Mouse (Mus musculus) kidney, adult 11 months (tissue): ENCODE data around the gene Fam221b.
A peak's percentile ranks its signal among the peaks of the same experiment; 100 is the strongest.

Source experiments
- DNase-seq: peaks from one replicate; pipeline ENCODE4 v3.0.0; 2022

Gene Fam221b

GRCm38 (mm10) chr4:43668782-43669427 is at the start of gene Fam221b, which contains the start of gene Tmem8b:
Gene Fam221b, minus strand, starts transcription at chr4:43669145.
Gene Tmem8b, plus strand, starts transcription at chr4:43668971.
- DNase-seq: peak; percentile 90

DNA sequence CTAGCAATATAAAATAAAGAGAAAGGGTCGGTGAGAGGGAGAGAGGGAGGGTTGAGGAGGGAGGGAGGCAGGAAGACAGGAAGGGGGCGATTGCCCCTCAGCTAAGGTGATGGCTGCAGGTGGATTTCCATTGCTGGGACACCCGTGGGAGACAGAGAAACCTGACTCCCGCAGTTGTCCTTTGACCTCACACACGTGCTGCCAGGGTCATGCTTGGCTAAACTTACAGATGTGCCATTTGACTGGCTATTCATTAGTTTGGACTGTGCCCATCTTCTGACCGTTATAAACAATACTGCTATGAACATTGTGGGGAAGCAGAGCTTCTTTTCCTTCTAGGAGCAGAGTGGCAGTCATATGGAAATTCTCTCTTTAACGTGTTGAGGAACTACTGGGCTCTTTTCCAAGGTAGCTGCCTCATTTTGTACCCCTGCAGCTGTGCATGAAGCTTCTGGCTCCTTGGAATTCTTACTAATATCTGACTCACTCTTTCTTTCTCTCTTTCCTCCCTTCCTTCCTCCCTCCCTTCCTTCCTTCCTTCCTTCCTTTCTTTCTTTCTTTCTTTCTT is 44.8 kb upstream of the Fam221b start:
- peak; percentile 60 for DNase-seq

GRCm38 (mm10) chr4:43711821-43712220 is 42.9 kb upstream of the Fam221b start:
- peak; percentile 58 for DNase-seq

GRCm38 (mm10) chr4:43709869-43710268 is 40.9 kb upstream of the Fam221b start, which contains the start of gene Olfr71:
Gene Olfr71, minus strand, starts transcription at chr4:43710255.
- DNase-seq: no peak

DNA sequence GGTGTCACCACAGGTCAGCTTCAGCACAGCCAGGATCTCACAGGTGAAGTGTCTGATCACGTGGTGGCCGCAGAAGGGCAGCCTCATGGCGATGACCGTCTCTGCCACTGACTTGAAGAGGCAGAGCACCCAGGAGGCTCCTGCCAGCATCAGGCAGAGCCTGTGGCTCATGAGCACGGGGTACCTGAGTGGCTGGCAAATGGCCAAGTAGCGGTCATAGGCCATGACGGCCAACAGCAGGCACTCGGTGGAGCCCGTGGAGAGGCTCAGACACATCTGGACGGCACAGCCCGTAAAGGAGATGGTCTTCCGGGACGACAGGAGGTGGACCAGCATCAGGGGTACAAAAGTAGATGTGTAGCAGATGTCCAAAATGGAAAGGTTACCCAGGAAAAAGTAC is 37.0 kb upstream of the Fam221b start:
- DNase-seq: no peak

DNA sequence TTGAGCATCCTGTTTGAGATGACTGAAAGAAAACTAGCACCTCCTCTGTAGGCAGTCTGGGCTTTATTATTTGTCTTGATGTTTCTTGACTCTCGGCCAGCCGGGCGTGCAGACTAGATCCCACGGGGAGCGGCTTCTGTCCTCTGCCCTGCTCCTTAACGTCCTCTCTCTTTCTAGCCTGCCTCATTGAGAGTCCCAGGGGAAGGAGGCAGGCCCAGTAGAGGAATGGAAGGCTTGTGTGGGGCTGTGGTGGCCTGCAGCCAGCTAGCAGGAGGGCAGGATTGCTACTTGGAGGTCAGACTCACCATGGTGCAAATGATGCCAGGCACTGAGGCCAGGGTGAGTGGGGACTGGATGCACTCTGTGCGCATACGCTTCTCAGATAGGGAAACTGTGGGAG is 34.9 kb upstream of the Fam221b start:
- peak; percentile 31 for DNase-seq

DNA sequence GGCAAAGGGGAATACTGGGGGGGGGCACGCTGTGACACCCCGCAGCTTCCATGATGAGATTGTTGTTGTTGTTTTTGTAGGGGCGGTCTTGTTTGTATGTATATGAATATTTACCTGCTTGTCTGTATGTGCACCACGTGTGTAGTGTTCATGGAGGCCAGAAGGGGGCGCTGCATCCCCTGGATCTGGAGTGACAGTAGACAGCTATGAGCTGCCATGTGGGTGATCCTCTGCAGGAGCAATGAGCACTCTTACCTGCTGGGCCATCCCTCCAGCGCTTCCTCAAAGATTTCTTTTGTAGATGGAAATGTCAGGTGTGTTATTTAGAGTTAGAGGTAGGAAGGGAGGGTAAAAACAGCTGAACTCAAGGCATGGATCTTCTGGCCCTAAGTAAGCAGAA is 34.5 kb upstream of the Fam221b start:
- no peak for DNase-seq

GRCm38 (mm10) chr4:43700707-43701106 is 31.8 kb upstream of the Fam221b start, which contains the start of gene Olfr70:
Gene Olfr70, minus strand, starts transcription at chr4:43700807.
- DNase-seq: no peak

GRCm38 (mm10) chr4:43696561-43696960 is 27.6 kb upstream of the Fam221b start:
- no peak for DNase-seq

DNA sequence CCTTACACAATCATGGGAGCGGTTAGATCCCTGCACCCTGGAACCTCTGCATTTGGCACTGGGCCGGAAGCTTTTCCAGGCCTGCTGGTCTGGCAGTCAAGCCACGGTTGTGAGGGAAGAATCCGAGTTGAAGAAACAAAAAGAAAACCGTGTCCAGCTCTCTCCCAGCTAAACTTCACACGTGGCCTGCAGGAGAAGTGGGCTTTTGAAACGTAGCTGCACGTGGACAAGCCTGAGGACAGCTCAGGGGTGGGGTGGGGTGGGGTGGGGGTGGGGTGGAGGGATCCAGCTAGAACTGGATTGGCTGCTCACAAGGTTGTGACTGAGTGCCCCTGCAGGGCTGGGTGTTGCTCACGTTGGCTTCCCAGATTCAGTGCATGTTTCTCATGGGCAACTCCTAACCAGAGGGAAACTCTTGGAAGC is 26.3 kb upstream of the Fam221b start:
- peak; percentile 61 for DNase-seq

GRCm38 (mm10) chr4:43694439-43695248 is 25.7 kb upstream of the Fam221b start:
- DNase-seq: no peak

DNA sequence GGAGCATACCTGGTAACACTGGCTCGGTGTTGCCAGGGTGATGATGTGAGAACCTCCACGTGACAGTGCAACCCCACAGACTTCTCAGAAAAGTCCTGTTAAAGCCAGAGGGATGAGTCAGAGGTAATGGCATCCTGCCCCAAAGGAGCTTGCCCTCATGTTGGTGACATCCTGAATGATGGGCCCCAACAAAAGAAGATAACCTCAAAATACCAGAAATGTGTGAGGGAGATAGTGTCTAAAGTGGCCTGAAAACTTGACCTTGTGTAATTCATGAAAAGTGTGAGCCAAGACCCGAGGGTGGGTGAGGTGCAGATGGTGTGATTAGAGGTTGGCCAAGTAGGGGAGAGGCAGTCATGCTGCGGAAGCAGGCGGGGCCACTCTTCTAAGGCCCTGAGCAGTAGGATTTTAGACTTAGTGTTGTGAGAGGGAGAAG is 24.9 kb upstream of the Fam221b start:
- DNase-seq: no peak

- no peak for DNase-seq
Observed at GRCm38 (mm10) chr4:43691026-43691425, 22.1 kb upstream of the Fam221b start.

- DNase-seq: no peak
Observed at GRCm38 (mm10) chr4:43690021-43690420, 21.1 kb upstream of the Fam221b start.

DNA sequence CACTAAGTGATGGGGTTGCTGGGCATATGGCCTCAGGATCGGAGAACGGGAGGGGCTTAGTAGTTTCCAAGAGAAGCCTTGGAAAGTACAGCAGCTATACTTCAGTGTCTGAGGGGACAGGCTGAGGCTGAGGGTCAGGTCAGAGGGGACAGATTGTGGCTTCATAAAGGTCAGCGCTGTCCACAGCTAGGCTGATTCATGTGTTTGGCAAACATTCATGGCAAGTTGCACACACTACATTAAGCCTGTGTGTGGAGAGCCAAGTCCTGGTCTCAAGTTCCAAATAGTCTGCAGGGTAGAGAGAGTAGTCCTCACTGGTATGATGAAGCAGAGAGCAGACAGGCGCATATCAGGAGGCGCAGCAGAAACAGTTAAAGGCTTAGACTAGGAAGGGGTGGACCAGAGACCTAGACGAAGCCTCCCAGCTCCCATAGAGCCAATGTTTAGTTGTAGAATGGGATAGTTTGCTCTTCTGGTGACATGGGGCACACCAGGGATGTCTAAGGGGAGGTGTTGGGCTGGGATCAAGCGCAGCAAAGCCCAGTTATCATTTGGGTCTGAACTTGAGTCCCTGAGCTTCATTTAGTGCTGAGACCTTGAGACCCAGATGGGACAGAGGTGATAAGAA is 10.6 kb upstream of the Fam221b start:
- peak; percentile 47 for DNase-seq

DNA sequence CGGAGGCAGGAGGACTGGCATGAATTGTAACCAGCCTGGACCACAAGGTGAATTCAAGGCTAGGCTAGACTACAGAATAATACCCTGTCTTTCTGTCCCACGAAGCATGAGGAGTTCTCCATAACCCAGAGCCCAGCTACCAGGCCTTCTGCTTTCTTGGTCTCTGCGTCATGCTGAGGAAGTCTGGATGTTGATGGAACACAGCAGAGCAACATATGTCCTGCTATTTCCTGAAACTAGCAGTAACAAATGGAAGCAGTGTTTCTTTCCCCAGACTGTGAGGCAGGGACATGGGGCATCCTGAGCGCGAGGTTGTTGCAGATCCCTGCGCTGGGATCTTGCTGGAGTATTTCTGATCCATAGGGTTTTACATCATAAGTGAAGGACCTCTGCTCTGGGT is 9.6 kb upstream of the Fam221b start:
- DNase-seq: no peak

DNA sequence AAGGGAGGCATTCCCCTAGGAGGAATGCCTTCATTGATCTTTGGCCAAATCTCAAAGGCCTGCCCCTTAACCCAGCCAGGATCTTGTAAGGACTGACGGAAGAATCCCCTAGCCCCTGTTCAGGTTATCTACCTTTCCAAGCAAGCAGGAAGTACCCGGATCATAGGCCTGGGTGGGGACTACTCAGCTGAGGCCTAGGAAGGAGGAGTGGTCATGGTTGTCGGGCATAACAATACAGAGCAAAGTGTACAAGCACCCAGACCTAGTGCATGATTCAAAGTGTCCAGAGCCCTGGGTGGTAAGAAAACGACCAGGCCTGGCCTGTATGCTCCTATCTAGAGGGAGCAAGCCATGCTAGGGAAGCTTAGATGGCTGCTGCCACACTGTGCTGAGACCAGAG is 6.7 kb upstream of the Fam221b start:
- no peak for DNase-seq

- no peak for DNase-seq
Observed at GRCm38 (mm10) chr4:43674974-43675373, 6.0 kb upstream of the Fam221b start.

DNA sequence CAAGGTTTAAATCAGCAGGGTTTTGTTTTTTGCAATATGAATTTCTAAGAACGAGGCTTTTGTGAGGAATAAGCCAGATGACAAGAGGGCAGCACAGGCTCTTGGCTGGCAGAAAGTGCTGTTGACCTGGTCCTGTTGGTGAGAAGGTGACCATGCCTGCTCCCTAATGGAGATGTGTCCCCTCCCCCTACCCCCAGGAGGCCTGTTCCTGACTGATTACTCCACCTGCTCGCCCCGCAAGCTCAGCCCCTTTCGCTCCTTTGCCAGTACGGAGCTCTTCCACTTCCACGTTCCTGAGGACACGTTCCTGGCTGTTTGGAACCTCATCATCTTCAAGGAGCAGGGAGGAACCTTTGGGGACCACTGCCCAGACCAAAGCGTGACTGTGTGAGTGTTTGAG is 4.8 kb upstream of the Fam221b start:
- no peak for DNase-seq

- peak; percentile 82 for DNase-seq
Observed at GRCm38 (mm10) chr4:43672070-43672469, 3.1 kb upstream of the Fam221b start.

GRCm38 (mm10) chr4:43669428-43669794 is 466 bp upstream of the Fam221b start:
- DNase-seq: no peak

DNA sequence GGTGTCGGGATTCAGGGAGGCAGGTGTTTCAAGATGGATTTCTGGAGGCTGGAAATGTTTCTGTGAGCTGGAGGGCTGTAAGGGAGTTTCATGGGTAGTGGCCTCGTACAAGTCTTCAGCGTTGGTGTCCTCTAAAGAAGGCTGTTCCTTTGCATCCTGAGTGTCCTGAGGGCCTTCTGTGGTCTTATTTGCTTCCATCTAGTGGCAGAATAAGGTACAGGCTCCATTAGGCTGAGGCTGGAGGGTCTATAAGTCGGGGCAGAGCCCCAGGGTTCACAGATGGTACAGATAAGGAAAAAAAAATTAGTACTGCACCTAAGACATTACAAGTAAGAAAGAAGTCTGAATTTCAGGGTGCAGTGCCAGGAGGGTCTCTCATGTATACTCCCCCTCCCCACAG is 2.5 kb downstream of the Fam221b start:
- DNase-seq: no peak

- DNase-seq: no peak
Observed at GRCm38 (mm10) chr4:43657146-43657545, 11.8 kb downstream of the Fam221b start.
